Mouse (Mus musculus): ENCODE data around the gene Rfc2.

- no peak for TF ChIP-seq POLR2A (IDR thresholded peaks at IDR 0.05; ENCODE audit: low read depth, low read length)
- TF ChIP-seq CTCF (IDR thresholded peaks at IDR 0.05; ENCODE audit: extremely low read depth, insufficient read depth, insufficient read length, insufficient replicate concordance), result no peak
Observed at GRCm38 (mm10) chr5:134545242-134545629, 35.9 kb upstream of the Rfc2 start.

Data from spleen, adult 2 months (tissue).